Mouse (Mus musculus) ZHBTc4 (cell line): ENCODE data around the gene Akap13.
"Not testable (repeated sequence)": the region's sequence is repeated elsewhere in the genome, so short reads cannot be mapped to it uniquely, and the experiment has no call there.

ENCODE experiments used
- DNase-seq: peaks from one replicate; pipeline ENCODE4 v3.0.0-alpha.2; 2011; ENCODE audit warnings: low read depth, low spot score

The Akap13 gene

GRCm38 (mm10) chr7:75596058-75596748 lies 140.9 kb downstream of the Akap13 start:
- DNase-seq, result no peak

- no peak for DNase-seq
Observed at GRCm38 (mm10) chr7:75597840-75598239, 142.5 kb downstream of the Akap13 start.

GRCm38 (mm10) chr7:75600360-75601075 lies 145.2 kb downstream of the Akap13 start:
- no peak for DNase-seq

GRCm38 (mm10) chr7:75607248-75607647 lies 151.9 kb downstream of the Akap13 start:
- no peak for DNase-seq

- no peak for DNase-seq
Observed at GRCm38 (mm10) chr7:75608716-75609115, 153.4 kb downstream of the Akap13 start.

GRCm38 (mm10) chr7:75609456-75610262 lies 154.3 kb downstream of the Akap13 start:
- no peak for DNase-seq

- DNase-seq, result no peak
Observed at GRCm38 (mm10) chr7:75610391-75610790, 155.1 kb downstream of the Akap13 start.

- DNase-seq, result no peak
Observed at GRCm38 (mm10) chr7:75611261-75611950, 156.1 kb downstream of the Akap13 start.

- no peak for DNase-seq
Observed at GRCm38 (mm10) chr7:75612000-75612682, 156.8 kb downstream of the Akap13 start.

- DNase-seq, result no peak
Observed at GRCm38 (mm10) chr7:75612683-75613053, 157.3 kb downstream of the Akap13 start.

GRCm38 (mm10) chr7:75613240-75613639 lies 157.9 kb downstream of the Akap13 start:
- DNase-seq, result no peak

GRCm38 (mm10) chr7:75614826-75615225 lies 159.5 kb downstream of the Akap13 start:
- DNase-seq, result no peak

- DNase-seq, result not testable (repeated sequence)
Observed at GRCm38 (mm10) chr7:75617246-75617645, 161.9 kb downstream of the Akap13 start.

- no peak for DNase-seq
Observed at GRCm38 (mm10) chr7:75618699-75619098, 163.4 kb downstream of the Akap13 start.

GRCm38 (mm10) chr7:75619875-75620274 lies 164.5 kb downstream of the Akap13 start:
- DNase-seq, result no peak

GRCm38 (mm10) chr7:75620395-75620960 lies 165.1 kb downstream of the Akap13 start:
- DNase-seq, result no peak

- DNase-seq, result no peak
Observed at GRCm38 (mm10) chr7:75620976-75621375, 165.6 kb downstream of the Akap13 start.

GRCm38 (mm10) chr7:75627831-75628230 lies 172.5 kb downstream of the Akap13 start:
- no peak for DNase-seq

GRCm38 (mm10) chr7:75629669-75630068 lies 174.3 kb downstream of the Akap13 start:
- no peak for DNase-seq

GRCm38 (mm10) chr7:75632941-75633340 lies 177.6 kb downstream of the Akap13 start:
- DNase-seq, result no peak

GRCm38 (mm10) chr7:75633393-75633792 lies 178.1 kb downstream of the Akap13 start:
- DNase-seq, result no peak
